Mouse (Mus musculus) C3H10T1/2 (cell line): ENCODE measurements around the gene Ahcyl2. TPM values are rescaled to one million over a fixed set of nuclear protein-coding genes. Genes with fewer than 3 reads are reported as not detected.

Experiments
- polyA plus RNA-seq, 2 experiments: library from polyadenylated mRNA; unstranded; fragments of >200 nt; fragmentation: generic; extraction: Trizol; gene quantifications; one replicate each; pipeline ENCODE4 v1.2.1; 2012; ENCODE audit warnings: missing spikeins in 2 of 2

Gene Ahcyl2
- 1 to 10 TPM; 1.0 to 4.8 TPM for polyA plus RNA-seq

GRCm38 (mm10) chr6:29767813-29768660, at the start of gene Ahcyl2:
TSS of gene Ahcyl2 (plus strand) at chr6:29768011.

GRCm38 (mm10) chr6:29735336-29735688, 32.5 kb upstream of the Ahcyl2 start, which contains the start of gene Smo:
TSS of gene Smo (plus strand) at chr6:29735503.

GRCm38 (mm10) chr6:29916530-29917382, 148.9 kb downstream of the Ahcyl2 start, which contains the start of gene Strip2:
TSS of gene Strip2 (plus strand) at chr6:29917012.

Other genes starting within 250 kb of the Ahcyl2 start
- gene Irf5, start 241.4 kb upstream of the Ahcyl2 start, polyA plus RNA-seq: under 1 TPM; 0.11 to 0.18 TPM
- gene Tnpo3, start 158.1 kb upstream of the Ahcyl2 start, polyA plus RNA-seq: 10 to 100 TPM in 1 of 2 experiments, 1 to 10 TPM in 1; 8.4 to 29.8 TPM
- under 1 TPM; 0.01 to 0.04 TPM for gene Tspan33, start 73.8 kb upstream of the Ahcyl2 start, polyA plus RNA-seq
- gene Smo, start 32.5 kb upstream of the Ahcyl2 start, polyA plus RNA-seq: 100 to 1,000 TPM in 1 of 2 experiments, 10 to 100 TPM in 1; 38.4 to 105 TPM
- under 1 TPM; 0.01 to 0.05 TPM for gene Strip2, start 149.0 kb downstream of the Ahcyl2 start, polyA plus RNA-seq